Mouse (Mus musculus) hematopoietic stem cell, adult 5-6 weeks (primary cell): Measurements from ENCODE around the gene Pola2. TPM values are rescaled to one million over a fixed set of nuclear protein-coding genes. Genes with fewer than 3 reads are reported as not detected.

Source experiments
- ATAC-seq, 2 experiments: fragments of 125-278 bp in 1 of 2; replicated peaks in 1 of 2; 2 replicates each; pipeline ENCODE4 v1.8.0; 2016 to 2017; ENCODE audit warnings: inconsistent platforms in 2 of 2, mild to moderate bottlenecking in 2 of 2, moderate number of reproducible peaks in 2 of 2, low read depth in 1 of 2, moderate TSS enrichment in 1 of 2; ENCODE audit not compliant: low FRiP score in 2 of 2, poor library complexity in 2 of 2, severe bottlenecking in 2 of 2, insufficient read depth in 1 of 2, low TSS enrichment in 1 of 2
- total RNA-seq: library from RNA; stranded (forward); fragments of 172-1452, 232-1000 nt; gene quantifications from 2 replicates; pipeline ENCODE4 v1.2.3, GENCODE M21; 2017

The Pola2 gene
- total RNA-seq, 1 experiment from 2014 or later: 68.5 TPM

DNA sequence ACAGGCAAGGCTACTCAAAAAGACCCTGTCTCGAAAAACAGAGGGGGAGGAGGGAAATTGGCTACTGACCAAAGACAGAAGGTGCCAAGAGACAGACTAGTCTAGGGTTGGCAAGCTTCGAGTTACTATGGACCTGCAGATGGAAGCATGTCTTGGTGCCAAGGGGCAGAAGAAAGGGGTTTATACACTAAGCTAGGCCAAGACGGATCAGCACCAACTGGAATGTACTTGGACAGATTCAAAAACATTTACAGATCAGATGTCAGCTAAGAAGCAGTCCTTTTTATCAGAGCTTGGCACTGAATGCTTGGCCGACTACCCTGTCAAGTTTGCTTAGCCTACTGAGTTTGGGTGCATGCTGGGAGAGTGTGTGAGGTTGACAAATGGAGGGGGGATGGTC is 11.7 kb upstream of the Pola2 start:
- ATAC-seq: no peak

GRCm38 (mm10) chr19:5975112-5975511 is 11.1 kb upstream of the Pola2 start:
- no peak for ATAC-seq

DNA sequence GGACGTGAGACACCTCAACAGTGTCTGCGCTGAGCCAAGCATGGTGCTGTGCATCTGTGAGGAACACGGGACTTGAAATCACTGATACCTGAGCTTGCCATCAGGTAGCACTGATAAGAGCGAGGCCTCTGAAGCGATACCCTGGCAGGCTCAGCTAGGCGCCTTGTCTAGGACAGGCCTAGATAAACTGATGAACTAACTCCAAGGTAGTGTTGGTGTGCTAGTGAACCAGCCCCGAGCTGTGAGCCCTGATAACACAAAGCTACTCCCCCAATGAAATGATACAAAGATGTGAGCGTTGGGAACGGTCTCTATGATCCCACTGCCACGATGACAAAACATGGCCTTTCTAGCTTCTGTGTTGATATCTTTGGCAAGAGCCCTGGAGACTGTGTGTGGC is 3.7 kb upstream of the Pola2 start:
- no peak for ATAC-seq

DNA sequence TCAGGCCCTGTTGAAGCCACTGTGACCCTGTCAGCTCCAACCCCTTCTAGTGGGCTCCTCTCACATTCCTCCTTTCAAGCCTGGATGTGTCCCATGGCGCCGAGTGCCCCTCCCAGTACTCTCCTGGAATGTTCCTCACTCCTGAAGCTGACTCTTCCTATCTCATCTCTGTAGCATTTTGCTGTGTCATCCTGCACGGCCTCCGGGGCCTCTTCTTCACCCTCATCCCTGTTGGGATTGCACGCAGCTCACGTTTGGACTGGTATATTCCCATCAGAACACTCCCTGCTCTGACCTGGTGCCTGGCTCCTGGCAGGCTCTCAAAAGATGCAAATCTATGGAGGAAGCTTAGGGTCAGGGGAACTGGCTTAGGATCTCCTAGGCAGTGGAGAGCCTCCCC is 2.8 kb upstream of the Pola2 start:
- no peak for ATAC-seq

DNA sequence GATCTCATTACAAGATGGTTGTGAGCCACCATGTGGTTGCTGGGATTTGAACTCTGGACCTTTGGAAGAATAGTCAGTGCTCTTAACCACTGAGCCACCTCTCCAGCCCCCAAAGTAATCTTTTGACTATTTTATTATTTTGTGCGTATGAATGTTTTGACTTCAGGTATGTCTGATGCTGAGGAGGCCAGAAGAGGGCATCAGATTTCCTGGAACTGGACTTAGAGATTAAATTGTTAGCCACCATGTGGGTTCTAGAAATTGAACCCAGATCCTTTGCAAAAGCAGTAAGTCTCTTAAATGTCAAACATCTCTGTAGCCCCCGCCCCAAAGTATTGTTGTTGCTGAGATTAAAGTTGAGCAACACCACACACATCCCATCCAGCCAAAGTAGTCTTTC is 1.9 kb upstream of the Pola2 start:
- no peak for ATAC-seq

- peak; percentile 78 to 81 for ATAC-seq
Observed at GRCm38 (mm10) chr19:5965280-5965679, 1.3 kb upstream of the Pola2 start.

DNA sequence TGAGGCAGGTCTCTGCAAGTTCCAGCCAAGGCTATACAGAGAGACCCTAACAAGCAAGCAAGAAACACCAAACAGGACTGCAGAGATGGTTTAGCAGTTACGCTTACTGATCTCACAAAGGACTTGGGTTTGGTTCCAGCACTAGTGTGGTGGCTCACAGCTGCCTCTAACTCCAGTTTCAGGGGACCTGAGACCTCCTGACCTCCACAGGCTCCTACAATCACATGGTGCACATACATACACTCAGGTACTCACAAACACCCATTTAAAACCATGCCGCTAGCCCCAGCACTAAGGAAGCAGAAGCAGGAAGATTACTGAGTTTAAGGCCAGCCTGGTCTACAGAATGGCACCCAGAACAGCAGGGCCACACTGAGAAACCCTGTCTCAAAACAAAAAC is 802 bp upstream of the Pola2 start:
- no peak for ATAC-seq

DNA sequence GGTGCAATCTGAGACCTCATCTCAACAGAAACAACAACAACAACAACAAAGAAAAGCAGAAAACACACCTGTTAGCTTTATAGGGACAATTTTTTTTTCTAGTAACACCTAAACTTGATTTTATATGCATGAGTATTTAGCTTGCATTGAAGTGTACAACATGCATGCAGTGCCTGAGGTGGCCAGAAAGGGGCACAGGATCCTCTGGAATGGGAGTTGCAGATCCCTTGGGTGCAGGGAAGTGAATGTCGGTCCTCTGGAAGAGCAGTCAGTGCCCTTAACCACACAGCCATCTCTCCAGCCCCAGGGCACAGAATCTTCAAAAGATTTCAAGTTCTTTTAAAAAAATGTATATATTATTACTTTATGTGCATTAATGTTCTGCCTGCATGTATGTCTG is 1.4 kb downstream of the Pola2 start:
- no peak for ATAC-seq

DNA sequence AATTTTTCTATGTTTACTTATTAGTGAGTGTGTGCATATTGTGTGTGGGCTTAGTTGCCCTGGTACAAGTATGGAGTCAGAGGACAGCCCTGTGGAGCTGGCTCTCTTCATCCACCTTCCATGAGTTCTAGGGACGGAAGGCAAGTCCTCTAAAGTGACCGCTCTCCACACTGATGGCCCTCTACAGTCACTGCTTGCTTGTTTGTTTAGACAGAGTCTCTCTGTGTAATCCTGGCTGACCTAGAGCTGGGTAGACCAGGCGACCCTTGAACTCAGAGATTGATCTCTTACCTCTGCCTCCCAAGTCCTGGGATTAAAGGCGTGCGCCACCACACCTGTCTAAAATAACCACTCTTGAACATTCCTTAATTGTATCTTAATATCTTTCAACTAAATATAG is 6.6 kb downstream of the Pola2 start:
- ATAC-seq: no peak

GRCm38 (mm10) chr19:5956685-5957084 is 7.3 kb downstream of the Pola2 start:
- peak; percentile 73 to 74 for ATAC-seq

DNA sequence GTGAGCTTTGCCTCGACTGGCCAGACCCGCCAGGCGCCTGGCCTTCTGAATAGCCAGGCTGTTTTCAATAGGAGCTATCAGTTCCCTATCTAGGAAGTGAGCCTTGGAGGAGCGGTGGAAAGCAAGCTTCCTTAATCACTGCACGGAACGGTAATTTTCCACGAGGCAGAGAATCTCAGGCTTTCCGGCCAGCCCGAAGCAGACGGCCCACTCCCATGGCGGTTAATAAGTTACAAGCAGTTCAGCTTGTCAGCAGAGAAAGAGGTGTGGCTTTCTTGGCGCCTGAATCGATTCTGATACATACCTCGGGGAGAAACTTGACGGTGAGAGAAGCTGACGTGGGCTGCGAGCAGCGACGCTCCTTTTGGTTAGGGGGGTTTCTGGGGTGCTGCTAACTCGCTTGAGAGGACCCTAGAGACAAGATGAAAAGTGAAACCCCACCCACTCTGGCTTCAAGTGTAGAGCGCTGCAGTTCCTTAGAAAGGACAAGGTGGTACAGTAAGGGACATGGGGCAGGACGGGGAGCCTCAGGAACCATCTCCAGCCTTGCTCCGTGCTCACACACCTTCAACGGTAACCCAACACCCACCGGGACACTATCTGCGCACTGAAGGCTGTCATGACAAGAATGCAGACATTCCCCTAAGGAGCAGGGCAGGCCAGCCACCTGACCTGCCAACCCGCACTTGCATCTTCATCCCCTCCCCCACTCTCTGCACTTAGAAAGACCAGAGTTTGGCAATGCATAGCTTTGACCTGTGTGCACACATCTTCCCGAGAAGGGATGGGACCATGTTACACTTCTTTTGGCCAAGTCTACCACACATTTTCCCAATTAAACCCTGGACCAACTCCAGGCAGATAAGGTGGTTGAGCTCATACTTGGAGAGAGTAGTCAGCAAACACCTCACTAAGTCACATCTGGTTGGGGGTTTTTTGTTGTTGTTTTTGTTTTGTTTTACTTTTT is 8.0 kb downstream of the Pola2 start:
- no peak for ATAC-seq

GRCm38 (mm10) chr19:5954936-5955335 is 9.1 kb downstream of the Pola2 start:
- no peak for ATAC-seq

DNA sequence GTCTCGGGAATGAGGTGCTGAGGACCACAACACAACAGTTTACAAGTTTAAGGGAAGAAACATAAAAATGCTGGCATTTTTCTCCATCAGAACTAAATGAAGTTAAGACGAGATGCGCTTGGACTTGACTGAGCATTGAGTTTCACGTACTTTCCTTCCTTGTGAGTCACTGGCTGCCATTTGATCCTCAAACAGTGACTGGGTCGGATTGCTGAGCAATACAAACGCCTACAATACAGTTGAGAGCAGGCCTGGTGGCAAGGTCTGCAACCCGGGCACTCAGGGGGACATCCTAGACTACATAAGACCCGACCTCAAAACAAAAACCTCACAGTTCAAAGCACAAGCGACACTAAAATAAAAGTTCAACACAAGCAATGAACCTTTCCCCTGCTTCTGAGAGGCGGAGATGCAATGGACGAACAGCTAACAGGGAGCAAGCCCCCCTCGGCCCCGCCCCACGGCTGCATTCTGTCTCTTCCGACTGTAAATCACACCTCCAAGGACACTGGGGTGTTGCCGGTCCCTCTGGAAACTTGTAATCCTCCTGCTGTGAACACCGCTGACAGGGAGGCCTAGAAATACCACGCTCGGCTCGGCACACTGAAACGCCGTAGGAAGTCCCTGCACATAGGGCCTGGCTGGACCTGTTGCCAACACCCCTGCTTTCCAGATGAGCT is 9.8 kb downstream of the Pola2 start:
- no peak for ATAC-seq

DNA sequence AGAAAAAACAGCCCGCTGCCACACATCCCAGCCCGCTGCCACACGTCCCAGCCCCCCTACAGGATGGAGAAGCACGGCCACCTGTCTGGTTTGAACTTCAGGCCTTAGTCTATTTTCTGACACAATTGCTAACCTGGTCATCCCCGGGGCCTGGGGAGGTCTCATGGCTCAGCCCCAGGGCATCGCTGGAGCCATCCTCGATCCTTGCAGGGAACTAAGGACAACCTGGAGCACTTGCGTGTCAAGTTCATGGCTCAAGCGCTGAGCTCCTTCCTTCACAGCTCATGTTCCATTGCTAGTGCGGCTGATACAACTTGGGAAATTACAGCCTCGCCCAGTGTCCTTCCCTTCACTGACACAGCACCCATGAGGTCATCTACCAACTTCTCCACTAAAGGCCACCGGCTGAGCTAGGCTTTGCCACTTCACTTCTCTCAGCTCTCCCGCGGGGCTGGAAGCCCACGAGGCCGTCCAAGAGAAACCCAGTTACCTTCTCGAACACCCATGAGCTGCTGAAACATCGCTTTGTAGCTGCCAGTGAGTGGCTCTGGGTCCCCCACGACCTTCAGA is 10.7 kb downstream of the Pola2 start:
- ATAC-seq: no peak

- ATAC-seq: no peak
Observed at GRCm38 (mm10) chr19:5952071-5952691, 11.8 kb downstream of the Pola2 start.

DNA sequence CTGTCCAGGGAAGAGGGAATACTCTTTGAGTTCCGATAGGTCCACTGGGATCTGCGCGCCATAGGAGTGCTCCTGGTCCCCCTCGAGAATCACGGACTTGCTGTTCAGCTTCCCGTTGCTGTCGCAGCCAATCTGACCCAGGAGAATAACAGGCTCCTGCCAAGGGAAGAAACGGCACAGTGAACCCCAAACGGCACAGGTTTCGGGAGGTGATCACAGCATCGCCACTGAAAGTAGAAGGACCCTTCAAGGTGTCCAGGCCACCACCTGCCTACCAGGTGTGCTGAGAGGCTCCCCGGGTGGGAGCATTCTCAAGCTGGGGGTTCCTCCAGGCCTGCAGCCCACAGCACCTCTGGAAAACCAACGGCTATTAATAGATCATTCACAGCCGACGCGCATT is 12.4 kb downstream of the Pola2 start:
- ATAC-seq: no peak

DNA sequence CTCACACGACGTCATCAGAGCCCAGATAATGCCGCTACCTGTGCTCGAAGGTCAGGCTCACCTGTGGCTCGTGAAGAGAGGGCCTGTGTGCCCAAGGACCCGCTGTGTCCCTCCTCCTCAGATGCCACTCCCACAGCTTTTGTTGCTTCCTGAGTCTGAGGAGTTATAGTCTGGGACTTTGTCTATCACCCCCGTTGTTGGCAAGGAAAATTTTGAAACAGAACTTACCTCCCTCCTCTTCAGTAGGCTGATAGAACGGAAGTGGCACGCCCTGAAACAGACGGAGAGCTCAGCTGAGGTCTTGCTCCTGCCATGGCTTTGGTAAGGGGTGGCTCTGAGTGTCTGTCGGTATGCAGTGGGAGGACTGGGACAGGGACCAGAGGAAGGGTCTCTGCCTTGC is 13.8 kb downstream of the Pola2 start:
- no peak for ATAC-seq

DNA sequence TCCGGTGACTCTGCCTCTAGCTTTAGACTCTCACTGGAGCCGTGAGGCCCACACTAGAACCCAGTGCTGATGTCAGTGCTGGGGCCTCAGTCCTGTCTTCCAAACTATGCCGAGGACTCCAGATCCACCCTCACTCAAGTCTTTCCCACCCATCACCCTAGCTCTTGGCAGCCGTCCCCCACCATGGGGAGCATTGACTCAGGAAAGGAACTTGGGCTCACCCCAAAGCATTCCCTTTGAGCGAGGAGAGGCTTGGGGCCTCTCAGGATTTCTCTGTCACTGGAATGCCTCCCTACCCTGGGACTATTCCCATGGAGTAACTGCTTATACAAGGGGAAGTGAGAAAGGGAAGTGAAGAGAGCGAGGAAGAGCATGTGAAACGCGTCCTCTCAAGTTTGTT is 18.1 kb downstream of the Pola2 start:
- no peak for ATAC-seq
